Mouse (Mus musculus) ES-E14 (cell line): ENCODE data around the gene Pacrg. TPM values are rescaled to one million over a fixed set of nuclear protein-coding genes. Genes with fewer than 3 reads are reported as not detected.

Experiments used
- DNase-seq: peaks from one replicate; pipeline ENCODE4 v3.0.0-alpha.2; 2013; ENCODE audit warnings: low read depth, low spot score
- H3K27ac ChIP-seq: 2 replicates; pipeline ENCODE4 v1.5.1; 2012; ENCODE audit warnings: low read depth, mild to moderate bottlenecking, low read length, moderate library complexity, mixed read lengths; ENCODE audit not compliant: poor library complexity, insufficient read depth, severe bottlenecking
- H3K36me3 ChIP-seq: 2 replicates; pipeline ENCODE4 v1.6.1; 2012; ENCODE audit warnings: mild to moderate bottlenecking, low read length, moderate library complexity, mixed read lengths; ENCODE audit not compliant: control insufficient read depth, poor library complexity, insufficient read depth, severe bottlenecking
- H3K4me1 ChIP-seq, 2 experiments: fragments of 150-350 bp in 1 of 2; sonication (generic) in 1 of 2; 2 replicates each; pipeline ENCODE4 v1.6.1; 2012; ENCODE audit warnings: low read length in 2 of 2, mild to moderate bottlenecking in 1 of 2, mixed read lengths in 1 of 2; ENCODE audit not compliant: control insufficient read depth in 2 of 2, insufficient read depth in 2 of 2, poor library complexity in 1 of 2
- H3K4me3 ChIP-seq, 2 experiments: fragments of 150-350 bp in 1 of 2; sonication (generic) in 1 of 2; 2 replicates each; pipeline ENCODE4 v1.5.1; 2012; ENCODE audit warnings: low read length in 2 of 2, low read depth in 1 of 2, mild to moderate bottlenecking in 1 of 2, mixed read lengths in 1 of 2; ENCODE audit not compliant: insufficient read depth in 1 of 2, poor library complexity in 1 of 2, severe bottlenecking in 1 of 2
- H3K9ac ChIP-seq: 2 replicates; pipeline ENCODE4 v1.6.1; 2012; ENCODE audit warnings: low read depth, mild to moderate bottlenecking, low read length, mixed read lengths; ENCODE audit not compliant: poor library complexity, insufficient read depth, severe bottlenecking
- H3K9me3 ChIP-seq: fragments of 150-350 bp; sonication (generic); 2 replicates; pipeline ENCODE4 v1.6.1; 2012; ENCODE audit warnings: low read depth, mild to moderate bottlenecking, low read length; ENCODE audit not compliant: control insufficient read depth, insufficient read depth
- CHD2 ChIP-seq: IDR thresholded peaks from 2 replicates; pipeline ENCODE4 v1.6.1; 2014; ENCODE audit warnings: mild to moderate bottlenecking, low read depth, low read length, inconsistent platforms
- HCFC1 ChIP-seq: IDR thresholded peaks from 2 replicates; pipeline ENCODE4 v1.6.1; 2012; ENCODE audit warnings: low read length, inconsistent platforms, borderline replicate concordance; ENCODE audit not compliant: insufficient read depth
- MAFK ChIP-seq: IDR thresholded peaks from 2 replicates; pipeline ENCODE4 v1.6.1; 2014; ENCODE audit warnings: mild to moderate bottlenecking, low read depth, low read length, inconsistent platforms; ENCODE audit not compliant: insufficient read depth
- ZC3H11A ChIP-seq: IDR thresholded peaks from 2 replicates; pipeline ENCODE4 v1.6.1; 2012; ENCODE audit warnings: low read depth, mild to moderate bottlenecking, inconsistent platforms, low read length, borderline replicate concordance
- ZNF384 ChIP-seq: IDR thresholded peaks from 2 replicates; pipeline ENCODE4 v1.6.1; 2012; ENCODE audit warnings: low read depth, low read length, inconsistent platforms
- in situ Hi-C, 2 experiments: fragments of 600-800 bp; cut with MboI; formaldehyde crosslinking; loops; one replicate each; pipeline ENCODE4 v1.15.1; 2025; ENCODE audit warnings: low sequenced_read_pairs in 2 of 2, inconsistent platforms in 1 of 2; ENCODE audit not compliant: unreplicated experiment in 2 of 2
- total RNA-seq: library from RNA; depleted of rRNA; stranded (reverse); fragments of 300-350 nt; gene quantifications from 2 replicates; pipeline ENCODE4 v1.2.3, GENCODE M21; 2012

Gene Pacrg
- total RNA-seq, 1 experiment = 0.27 TPM

- Histone ChIP-seq H3K9me3 (no peaks in the 10 kb centered on the region), H3K9ac (no peak overlapping the region), H3K27ac (no peak overlapping the region), H3K4me1 (no peaks in the 10 kb centered on the region), H3K4me3 (no peak overlapping the region), H3K36me3 (no peaks in the 10 kb centered on the region)
- in situ Hi-C loops = no loop called here
- DNase-seq = no peak
- TF ChIP-seq CHD2 (no peak), MAFK (no peak), HCFC1 (no peak)
These were observed 123.0 kb downstream of the Pacrg start for GRCm38 (mm10) chr17:10717148-10717547.

- Histone ChIP-seq H3K4me3 (no peak overlapping the region), H3K36me3 (no peaks in the 10 kb centered on the region), H3K9ac (no peak overlapping the region), H3K4me1 (no peaks in the 10 kb centered on the region), H3K27ac (no peak overlapping the region; the same call in 1 of the 2 replicates), H3K9me3 (no peaks in the 10 kb centered on the region)
- no peak for DNase-seq
- no peak for TF ChIP-seq ZNF384
- no peak for TF ChIP-seq MAFK
- no peak for TF ChIP-seq HCFC1
- TF ChIP-seq CHD2 = no peak
- no peak for TF ChIP-seq ZC3H11A
- in situ Hi-C loops = no loop called here
These were observed 137.3 kb downstream of the Pacrg start for GRCm38 (mm10) chr17:10702781-10703180.

DNA sequence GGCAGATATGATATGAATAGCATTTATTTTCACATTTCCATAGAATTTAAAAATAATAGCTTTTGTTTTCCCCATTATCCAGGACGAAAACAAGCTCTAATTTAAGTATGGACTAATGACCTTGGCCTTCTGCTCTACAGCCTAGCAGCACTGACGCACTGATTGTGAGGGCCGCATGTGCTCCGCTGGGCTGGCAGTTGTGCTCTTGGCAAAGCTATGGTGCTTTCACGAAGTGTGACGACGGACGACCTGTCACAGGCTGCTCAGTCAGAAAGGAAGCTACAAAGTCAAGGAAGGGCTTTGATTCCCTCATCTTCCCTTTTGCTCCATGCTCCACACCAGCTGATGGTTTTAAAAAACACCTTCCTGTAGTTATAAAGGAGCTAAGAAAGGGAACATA, 142.1 kb downstream of the Pacrg start:
- Histone ChIP-seq H3K4me1 (no peaks in the 10 kb centered on the region), H3K27ac (no peak overlapping the region), H3K4me3 (no peak overlapping the region), H3K36me3 (no peaks in the 10 kb centered on the region), H3K9ac (no peak overlapping the region), H3K9me3 (no peaks in the 10 kb centered on the region)
- in situ Hi-C loops = no loop called here
- TF ChIP-seq MAFK = no peak
- no peak for TF ChIP-seq HCFC1
- no peak for TF ChIP-seq CHD2
- TF ChIP-seq ZNF384 = no peak
- no peak for TF ChIP-seq ZC3H11A
- no peak for DNase-seq

DNA sequence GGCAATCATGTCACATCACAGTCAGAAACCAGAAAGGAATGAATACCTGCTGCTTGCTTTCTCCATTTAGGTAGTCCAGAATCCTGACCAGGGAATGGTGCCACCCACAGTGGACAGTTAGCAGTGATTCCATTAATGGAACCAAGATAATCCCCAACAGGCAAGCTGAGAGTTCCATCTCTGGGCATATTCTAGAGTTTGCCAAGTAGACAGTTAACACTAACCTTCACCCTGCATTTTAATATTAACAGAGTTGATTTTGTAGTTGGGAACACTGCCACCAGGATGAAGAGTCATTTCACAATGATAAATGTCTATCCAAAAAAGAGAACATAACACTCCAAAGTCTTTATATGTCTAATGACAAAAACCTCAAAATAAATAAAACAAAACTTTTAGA, 144.7 kb downstream of the Pacrg start:
- TF ChIP-seq ZNF384 (no peak), CHD2 (no peak), MAFK (no peak), ZC3H11A (no peak), HCFC1 (no peak)
- H3K4me1 ChIP-seq = no peaks in the 10 kb centered on the region
- no peak overlapping the region for H3K9ac ChIP-seq
- in situ Hi-C loops = no loop called here
- H3K27ac ChIP-seq = no peak overlapping the region
- DNase-seq = no peak
- no peak overlapping the region for H3K4me3 ChIP-seq
- no peaks in the 10 kb centered on the region for H3K36me3 ChIP-seq
- no peaks in the 10 kb centered on the region for H3K9me3 ChIP-seq

GRCm38 (mm10) chr17:10677098-10677497, 163.0 kb downstream of the Pacrg start:
- in situ Hi-C loops = no loop called here
- H3K27ac ChIP-seq = no peak overlapping the region
- no peaks in the 10 kb centered on the region for H3K36me3 ChIP-seq
- H3K9me3 ChIP-seq = no peaks in the 10 kb centered on the region
- peaks cover 0 to 4% of the 10 kb centered on the region in 2 experiments; a peak in 2 of 4 replicates for H3K4me1 ChIP-seq
- no peak overlapping the region for H3K9ac ChIP-seq
- DNase-seq = no peak
- H3K4me3 ChIP-seq = no peak overlapping the region
- TF ChIP-seq ZNF384 = no peak
- TF ChIP-seq ZC3H11A = no peak
- TF ChIP-seq MAFK = no peak
- no peak for TF ChIP-seq CHD2
- no peak for TF ChIP-seq HCFC1
